Mouse (Mus musculus) forebrain, postnatal 0 days (tissue): ENCODE measurements around the gene Col6a6. TPM values are rescaled to one million over a fixed set of nuclear protein-coding genes. Genes with fewer than 3 reads are reported as not detected.

Experiments
- ATAC-seq: fragments of 200-750 bp; cut with Nextera tagmentation; 2 replicates; pipeline ENCODE4 v1.8.0; 2017; ENCODE audit warnings: mild to moderate bottlenecking, moderate library complexity
- DNase-seq: peaks from one replicate; pipeline ENCODE4 v3.0.0-alpha.2; 2015
- H3K27ac ChIP-seq: fragments of 300-500 bp; sonication (generic); 2 replicates; pipeline ENCODE4 v1.5.1; 2014; ENCODE audit warnings: low read depth, mild to moderate bottlenecking, antibody characterized with exemption, low read length, moderate library complexity, mixed read lengths
- H3K27me3 ChIP-seq: fragments of 300-500 bp; sonication (generic); 2 replicates; pipeline ENCODE4 v1.6.1; 2014; ENCODE audit warnings: mild to moderate bottlenecking, low read length, mixed read lengths; ENCODE audit not compliant: insufficient read depth
- H3K36me3 ChIP-seq: fragments of 300-500 bp; sonication (generic); 2 replicates; pipeline ENCODE4 v1.6.1; 2014; ENCODE audit warnings: mild to moderate bottlenecking, moderate library complexity; ENCODE audit not compliant: insufficient read depth
- H3K4me1 ChIP-seq: fragments of 300-500 bp; sonication (generic); 2 replicates; pipeline ENCODE4 v1.6.1; 2014; ENCODE audit warnings: antibody characterized with exemption; ENCODE audit not compliant: insufficient read depth
- H3K4me2 ChIP-seq: fragments of 300-500 bp; sonication (generic); 2 replicates; pipeline ENCODE4 v1.6.1; 2014; ENCODE audit warnings: low read depth, mild to moderate bottlenecking, moderate library complexity
- H3K4me3 ChIP-seq: fragments of 300-500 bp; sonication (generic); 2 replicates; pipeline ENCODE4 v1.5.1; 2014; ENCODE audit warnings: low read depth, low read length, mixed read lengths
- H3K9ac ChIP-seq: fragments of 300-500 bp; sonication (generic); 2 replicates; pipeline ENCODE4 v1.6.1; 2014; ENCODE audit warnings: mild to moderate bottlenecking
- H3K9me3 ChIP-seq: fragments of 300-500 bp; sonication (generic); 2 replicates; pipeline ENCODE4 v1.6.1; 2016; ENCODE audit warnings: low read length
- CTCF ChIP-seq: sonication (generic); IDR thresholded peaks from 2 replicates; pipeline ENCODE4 v1.5.1; 2016; ENCODE audit warnings: antibody characterized with exemption, control low read depth, low read depth
- WGBS: fragments of 180-500 bp; shearing (Covaris S2); extraction: QIAGEN DNeasy Blood & Tissue Kit; methylation state at CpG from one replicate; pipeline ENCODE4 v1.1.7; 2014; 5-methylcytosine and 5-hydroxymethylcytosine counted together
- polyA plus RNA-seq: library from polyadenylated mRNA; unstranded; fragments of >200 nt; fragmentation: Nextera tagmentation; extraction: Ambion mirVana; gene quantifications from 2 replicates; pipeline ENCODE4 v1.2.1, GENCODE M21; 2015
- total RNA-seq: library from RNA; depleted of rRNA; stranded (reverse); fragments of >200 nt; gene quantifications from 2 replicates; pipeline ENCODE4 v1.2.3, GENCODE M21; 2014

Col6a6 gene
- total and polyA plus RNA-seq, 2 experiments from 2014 or later = 0.11 to 0.33 TPM

GRCm38 (mm10) chr9:105831291-105831690 is 3.3 kb upstream of the Col6a6 start:
- ATAC-seq (no peak), DNase-seq (no peak)
- Histone ChIP-seq H3K27me3 (no peaks in the 10 kb centered on the region; the same call in 1 of the 2 replicates), H3K36me3 (no peaks in the 10 kb centered on the region), H3K4me2 (no peak overlapping the region), H3K27ac (no peak overlapping the region), H3K4me1 (no peaks in the 10 kb centered on the region), H3K4me3 (no peak overlapping the region), H3K9ac (no peak overlapping the region), H3K9me3 (no peaks in the 10 kb centered on the region)
- 89% methylated on average over 9 of the region's 9 CpGs for WGBS
- TF ChIP-seq CTCF = no peak

- 58% methylated on average over 8 of the region's 8 CpGs for WGBS
- Histone ChIP-seq H3K27me3 (no peaks in the 10 kb centered on the region; the same call in 1 of the 2 replicates), H3K36me3 (no peaks in the 10 kb centered on the region), H3K4me1 (no peaks in the 10 kb centered on the region), H3K4me3 (no peak overlapping the region), H3K9me3 (no peaks in the 10 kb centered on the region), H3K4me2 (no peak overlapping the region), H3K27ac (no peak overlapping the region), H3K9ac (no peak overlapping the region)
- no peak for DNase-seq
- ATAC-seq = no peak
- TF ChIP-seq CTCF = no peak
Measured at GRCm38 (mm10) chr9:105827076-105827647, 798 bp downstream of the Col6a6 start.

GRCm38 (mm10) chr9:105820711-105821110 is 7.2 kb downstream of the Col6a6 start:
- 87% methylated on average over 6 of the region's 6 CpGs for WGBS

GRCm38 (mm10) chr9:105819155-105819709 is 8.7 kb downstream of the Col6a6 start:
- H3K9ac ChIP-seq = no peak overlapping the region
- no peaks in the 10 kb centered on the region for H3K4me1 ChIP-seq
- 75% methylated on average over 29 of the region's 29 CpGs for WGBS
- no peaks in the 10 kb centered on the region for H3K36me3 ChIP-seq
- no peak for ATAC-seq
- no peak for DNase-seq
- H3K4me3 ChIP-seq = no peak overlapping the region
- H3K4me2 ChIP-seq = no peak overlapping the region
- no peaks in the 10 kb centered on the region for H3K9me3 ChIP-seq
- H3K27ac ChIP-seq = no peak overlapping the region
- TF ChIP-seq CTCF = no peak
- H3K27me3 ChIP-seq = no peaks in the 10 kb centered on the region

More at GRCm38 (mm10) chr9:105820711-105821110, 7.2 kb downstream of the Col6a6 start:
- H3K27ac ChIP-seq = no peak overlapping the region
- H3K4me1 ChIP-seq = no peaks in the 10 kb centered on the region
- H3K9me3 ChIP-seq = no peaks in the 10 kb centered on the region
- ATAC-seq = no peak
- TF ChIP-seq CTCF = no peak
- DNase-seq = no peak
- no peak overlapping the region for H3K4me3 ChIP-seq
- no peak overlapping the region for H3K4me2 ChIP-seq
- no peaks in the 10 kb centered on the region for H3K27me3 ChIP-seq
- no peaks in the 10 kb centered on the region for H3K36me3 ChIP-seq
- no peak overlapping the region for H3K9ac ChIP-seq

GRCm38 (mm10) chr9:105814436-105814835 is 13.5 kb downstream of the Col6a6 start:
- Histone ChIP-seq H3K4me2 (no peak overlapping the region), H3K27me3 (no peaks in the 10 kb centered on the region), H3K9me3 (no peaks in the 10 kb centered on the region), H3K9ac (no peak overlapping the region), H3K36me3 (no peaks in the 10 kb centered on the region), H3K4me3 (no peak overlapping the region), H3K4me1 (no peaks in the 10 kb centered on the region), H3K27ac (no peak overlapping the region)
- no peak for TF ChIP-seq CTCF
- DNase-seq = no peak
- no peak for ATAC-seq
- 92% methylated on average over 5 of the region's 5 CpGs for WGBS

- Histone ChIP-seq H3K27ac (no peak overlapping the region), H3K4me1 (no peaks in the 10 kb centered on the region), H3K9ac (no peak overlapping the region), H3K9me3 (no peaks in the 10 kb centered on the region), H3K4me3 (no peak overlapping the region), H3K4me2 (no peak overlapping the region), H3K27me3 (no peaks in the 10 kb centered on the region), H3K36me3 (no peaks in the 10 kb centered on the region)
- TF ChIP-seq CTCF = no peak
- no peak for ATAC-seq
- WGBS = 49% methylated on average over 7 of the region's 7 CpGs
- no peak for DNase-seq
Measured at GRCm38 (mm10) chr9:105811458-105811857, 16.5 kb downstream of the Col6a6 start.

- DNase-seq (no peak), ATAC-seq (no peak)
- no peaks in the 10 kb centered on the region for H3K36me3 ChIP-seq
- no peak overlapping the region for H3K4me3 ChIP-seq
- no peaks in the 10 kb centered on the region for H3K9me3 ChIP-seq
- no peaks in the 10 kb centered on the region for H3K4me1 ChIP-seq
- H3K9ac ChIP-seq = no peak overlapping the region
- WGBS = 81% methylated on average over 17 of the region's 17 CpGs
- TF ChIP-seq CTCF = no peak
- H3K27me3 ChIP-seq = no peaks in the 10 kb centered on the region
- no peak overlapping the region for H3K4me2 ChIP-seq
- H3K27ac ChIP-seq = no peak overlapping the region
Measured at GRCm38 (mm10) chr9:105808920-105809505, 18.9 kb downstream of the Col6a6 start.
